Mouse (Mus musculus) myocyte (in vitro differentiated cells): Measurements from ENCODE around the gene Olfr738. TPM values are rescaled to one million over a fixed set of nuclear protein-coding genes. Genes with fewer than 3 reads are reported as not detected.

Experiments
- H3K27me3 ChIP-seq: one replicate; pipeline ENCODE4 v1.6.1; 2011; ENCODE audit not compliant: control insufficient read depth, insufficient read depth, insufficient read length
- H3K36me3 ChIP-seq: one replicate; pipeline ENCODE4 v1.6.1; 2011; ENCODE audit not compliant: control insufficient read depth, insufficient read depth
- H3K4me2 ChIP-seq: one replicate; pipeline ENCODE4 v1.6.1; 2011; ENCODE audit warnings: low read depth, control low read depth
- H3K4me3 ChIP-seq: one replicate; pipeline ENCODE4 v1.5.1; 2011; ENCODE audit warnings: mild to moderate bottlenecking, control low read depth, moderate library complexity
- H3K79me2 ChIP-seq: one replicate; pipeline ENCODE4 v1.6.1; 2011; ENCODE audit not compliant: control insufficient read depth, insufficient read depth
- H3ac ChIP-seq: one replicate; pipeline ENCODE4 v1.6.1; 2011; ENCODE audit not compliant: control insufficient read depth, insufficient read length
- CEBPB ChIP-seq: IDR thresholded peaks from 2 replicates; pipeline ENCODE4 v1.6.1; 2011; ENCODE audit warnings: mild to moderate bottlenecking, moderate library complexity; ENCODE audit not compliant: poor library complexity, insufficient read depth, severe bottlenecking
- E2F4 ChIP-seq: IDR thresholded peaks from one replicate; pipeline ENCODE4 v1.6.1; 2011; ENCODE audit warnings: mild to moderate bottlenecking, control low read depth, moderate library complexity; ENCODE audit not compliant: insufficient read depth
- MAX ChIP-seq: IDR thresholded peaks from one replicate; pipeline ENCODE4 v1.6.1; 2011; ENCODE audit warnings: low read depth, mild to moderate bottlenecking, control low read depth
- MYOD1 ChIP-seq, 3 experiments: IDR thresholded peaks; one replicate each; pipeline ENCODE4 v1.6.1; 2011; ENCODE audit warnings: control low read depth in 2 of 3, low read depth in 2 of 3, mild to moderate bottlenecking in 2 of 3, moderate library complexity in 1 of 3; ENCODE audit not compliant: insufficient read length in 2 of 3, control insufficient read depth in 1 of 3
- MYOG ChIP-seq, 3 experiments: IDR thresholded peaks; one replicate each; pipeline ENCODE4 v1.6.1; 2011; ENCODE audit warnings: control low read depth in 2 of 3, low read depth in 2 of 3, mild to moderate bottlenecking in 2 of 3; ENCODE audit not compliant: insufficient read length in 2 of 3, control insufficient read depth in 1 of 3, insufficient read depth in 1 of 3
- POLR2A ChIP-seq: IDR thresholded peaks from one replicate; pipeline ENCODE4 v1.6.1; 2011; ENCODE audit warnings: low read depth, mild to moderate bottlenecking, control low read depth, moderate library complexity; ENCODE audit not compliant: insufficient read length
- POLR2AphosphoS2 ChIP-seq: IDR thresholded peaks from one replicate; pipeline ENCODE4 v1.6.1; 2011; ENCODE audit warnings: low read depth, control low read depth; ENCODE audit not compliant: insufficient read length
- REST ChIP-seq: IDR thresholded peaks from one replicate; pipeline ENCODE4 v1.6.1; 2011; ENCODE audit warnings: mild to moderate bottlenecking, control low read depth, moderate library complexity; ENCODE audit not compliant: insufficient read depth, insufficient read length
- SRF ChIP-seq: IDR thresholded peaks from one replicate; pipeline ENCODE4 v1.6.1; 2011; ENCODE audit warnings: low read depth; ENCODE audit not compliant: control insufficient read depth, insufficient read length
- TCF12 ChIP-seq: IDR thresholded peaks from one replicate; pipeline ENCODE4 v1.6.1; 2011; ENCODE audit warnings: mild to moderate bottlenecking, control low read depth; ENCODE audit not compliant: poor library complexity, insufficient read depth, severe bottlenecking
- TCF3 ChIP-seq: IDR thresholded peaks from one replicate; pipeline ENCODE4 v1.6.1; 2011; ENCODE audit warnings: low read depth, control low read depth; ENCODE audit not compliant: insufficient read length
- USF1 ChIP-seq: IDR thresholded peaks from one replicate; pipeline ENCODE4 v1.6.1; 2011; ENCODE audit warnings: low read depth, mild to moderate bottlenecking, control low read depth, moderate library complexity
- polyA plus RNA-seq: library from polyadenylated mRNA; unstranded; fragments of >200 nt; fragmentation: generic; extraction: Trizol; gene quantifications from one replicate; pipeline ENCODE4 v1.2.1, GENCODE M21; 2012; ENCODE audit warnings: missing spikeins

The Olfr738 gene
- polyA plus RNA-seq, result not detected

- no peaks in the 10 kb centered on the region for H3K79me2 ChIP-seq
- H3K4me3 ChIP-seq, result no peak within 1 kb of the TSS
- TF ChIP-seq REST (no peak), TCF12 (no peak), MAX (no peak), POLR2A (no peak), USF1 (no peak), MYOD1 (IDR thresholded peaks at IDR 0.05; ENCODE audit: control insufficient read depth in 1 of 3, insufficient read length in 2 of 3, low read depth in 2 of 3) (no peak), MYOG (IDR thresholded peaks at IDR 0.05; ENCODE audit: control insufficient read depth in 1 of 3, insufficient read depth in 1 of 3, insufficient read length in 2 of 3, low read depth in 2 of 3) (no peak), SRF (no peak), POLR2AphosphoS2 (no peak), E2F4 (no peak), TCF3 (no peak), CEBPB (no peak)
- no peaks in the 10 kb centered on the region for H3K36me3 ChIP-seq
- no peaks in the 10 kb centered on the region for H3K27me3 ChIP-seq
- no peak within 1 kb of the TSS for H3K4me2 ChIP-seq
- H3ac ChIP-seq, result no peak within 1 kb of the TSS
These were observed at the start of gene Olfr738 for GRCm38 (mm10) chr14:50407268-50407667. TSS of gene Olfr738 (plus strand) at chr14:50407568.

GRCm38 (mm10) chr14:50357593-50357992 is 49.8 kb upstream of the Olfr738 start, which contains the start of gene Tlr11:
TSS of gene Tlr11 (plus strand) at chr14:50357914.
- TF ChIP-seq CEBPB, result no peak
- no peak for TF ChIP-seq TCF12
- no peak for TF ChIP-seq E2F4
- TF ChIP-seq MAX, result no peak
- no peak for TF ChIP-seq TCF3
- no peak for TF ChIP-seq USF1
- TF ChIP-seq SRF, result no peak
- no peak for TF ChIP-seq POLR2AphosphoS2
- TF ChIP-seq MYOG (IDR thresholded peaks at IDR 0.05; ENCODE audit: control insufficient read depth in 1 of 3, insufficient read depth in 1 of 3, insufficient read length in 2 of 3, low read depth in 2 of 3), result no peak
- no peak for TF ChIP-seq REST
- no peak for TF ChIP-seq MYOD1 (IDR thresholded peaks at IDR 0.05; ENCODE audit: control insufficient read depth in 1 of 3, insufficient read length in 2 of 3, low read depth in 2 of 3)
- TF ChIP-seq POLR2A, result no peak
- no peak within 1 kb of the TSS for H3ac ChIP-seq
- no peak within 1 kb of the TSS for H3K4me2 ChIP-seq
- no peak within 1 kb of the TSS for H3K4me3 ChIP-seq
- no peaks in the 10 kb centered on the region for H3K36me3 ChIP-seq
- H3K79me2 ChIP-seq, result no peaks in the 10 kb centered on the region
- no peaks in the 10 kb centered on the region for H3K27me3 ChIP-seq

GRCm38 (mm10) chr14:50360480-50360879 is 46.9 kb upstream of the Olfr738 start:
- Histone ChIP-seq H3K4me2 (no peak overlapping the region), H3K36me3 (no peaks in the 10 kb centered on the region), H3ac (no peak overlapping the region), H3K4me3 (no peak overlapping the region), H3K79me2 (no peaks in the 10 kb centered on the region), H3K27me3 (no peaks in the 10 kb centered on the region)
- TF ChIP-seq USF1 (no peak), POLR2AphosphoS2 (no peak), POLR2A (no peak), MAX (no peak), MYOD1 (IDR thresholded peaks at IDR 0.05; ENCODE audit: control insufficient read depth in 1 of 3, insufficient read length in 2 of 3, low read depth in 2 of 3) (no peak), REST (no peak), E2F4 (no peak), SRF (no peak), CEBPB (no peak), TCF3 (no peak), TCF12 (no peak), MYOG (IDR thresholded peaks at IDR 0.05; ENCODE audit: control insufficient read depth in 1 of 3, insufficient read depth in 1 of 3, insufficient read length in 2 of 3, low read depth in 2 of 3) (no peak)

- Histone ChIP-seq H3K36me3 (no peaks in the 10 kb centered on the region), H3K79me2 (no peaks in the 10 kb centered on the region), H3K4me2 (no peak overlapping the region), H3K27me3 (no peaks in the 10 kb centered on the region), H3ac (no peak overlapping the region), H3K4me3 (no peak overlapping the region)
- TF ChIP-seq CEBPB (no peak), E2F4 (no peak), POLR2AphosphoS2 (no peak), POLR2A (no peak), TCF3 (no peak), USF1 (no peak), MAX (no peak), SRF (no peak), MYOD1 (IDR thresholded peaks at IDR 0.05; ENCODE audit: control insufficient read depth in 1 of 3, insufficient read length in 2 of 3, low read depth in 2 of 3) (no peak), MYOG (IDR thresholded peaks at IDR 0.05; ENCODE audit: control insufficient read depth in 1 of 3, insufficient read depth in 1 of 3, insufficient read length in 2 of 3, low read depth in 2 of 3) (no peak), TCF12 (no peak), REST (no peak)
These were observed 43.8 kb upstream of the Olfr738 start for GRCm38 (mm10) chr14:50363561-50363960.
